Mouse (Mus musculus): ENCODE data around the gene Hmgn2. TPM values are rescaled to one million over a fixed set of nuclear protein-coding genes. Genes with fewer than 3 reads are reported as not detected.
"Not testable (repeated sequence)": the region's sequence is repeated elsewhere in the genome, so short reads cannot be mapped to it uniquely, and the experiment has no call there.

Gene Hmgn2
- polyA plus RNA-seq, 1 experiment from 2014 or later, result 2,070 TPM

GRCm38 (mm10) chr4:134001710-134002109 lies 33.3 kb upstream of the Hmgn2 start:
- no peak for ATAC-seq (replicated peaks)
- Histone ChIP-seq H3K27me3 (no peaks in the 10 kb centered on the region), H3K9ac (replicated peaks) (no peak overlapping the region), H3K27ac (replicated peaks) (no peak overlapping the region), H3K4me2 (replicated peaks) (no peak overlapping the region), H3K4me1 (peaks cover 21% of the 10 kb centered on the region), H3K4me3 (no peak overlapping the region), H3K36me3 (no peaks in the 10 kb centered on the region; the same call in 1 of the 2 replicates), H3K9me3 (no peaks in the 10 kb centered on the region)
- WGBS, result 51% methylated on average over 10 of the region's 10 CpGs

DNA sequence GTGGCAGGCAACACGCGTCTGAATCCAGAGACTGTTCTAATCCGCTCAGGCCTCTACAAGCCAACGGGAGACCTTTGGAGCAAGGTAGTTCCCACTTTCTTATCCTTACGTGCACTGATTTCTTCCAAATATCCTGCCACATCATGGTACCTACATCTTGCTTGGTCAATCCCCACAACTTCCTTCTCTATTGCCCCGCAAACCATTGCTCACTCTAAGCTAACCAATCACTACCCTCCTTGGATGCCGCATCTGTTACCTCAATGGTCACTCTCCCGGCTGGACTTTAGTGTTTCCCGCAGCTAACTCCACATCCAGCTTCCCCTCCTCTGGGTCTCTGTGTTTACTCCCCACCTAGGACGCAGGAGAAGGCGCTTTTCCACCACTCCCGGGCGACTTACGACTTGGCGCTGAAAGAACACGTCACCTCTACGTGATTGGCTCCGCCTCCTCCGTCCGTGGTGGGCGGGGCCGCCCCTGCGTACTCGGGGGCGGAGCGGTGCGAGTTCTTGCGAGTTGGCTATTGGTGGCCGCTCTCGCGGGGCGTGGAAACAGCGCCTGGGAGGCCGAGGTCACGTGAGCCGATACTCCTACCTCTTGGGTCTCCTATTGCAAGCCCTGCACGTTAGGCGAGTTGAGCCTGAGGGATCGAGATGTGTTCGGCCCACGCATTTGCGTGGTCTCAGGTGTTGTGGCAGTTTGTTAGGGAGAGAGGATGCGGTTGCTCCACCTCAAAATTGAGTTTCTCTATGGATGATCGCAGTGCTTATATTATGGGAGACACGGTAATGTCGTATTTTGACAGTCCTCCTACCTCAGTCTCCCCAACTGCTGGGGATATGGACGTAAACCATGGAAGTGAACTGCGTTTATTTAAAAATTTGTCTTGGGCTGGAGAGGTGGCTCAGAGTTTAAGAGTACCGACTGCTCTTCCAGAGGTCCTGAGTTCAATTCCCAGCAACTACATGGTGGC lies 32.3 kb upstream of the Hmgn2 start, which contains the start of gene Dhdds:
TSS of gene Dhdds (minus strand) at position 453 of the 973 bp plus-strand sequence.
- Histone ChIP-seq H3K4me1 (peaks cover 21% of the 10 kb centered on the region), H3K9ac (replicated peaks) (peak within 1 kb of the TSS; percentile 61), H3K27me3 (no peaks in the 10 kb centered on the region), H3K4me3 (peak within 1 kb of the TSS; percentile 75), H3K4me2 (replicated peaks) (peak within 1 kb of the TSS; percentile 74), H3K9me3 (no peaks in the 10 kb centered on the region), H3K27ac (replicated peaks) (peak within 1 kb of the TSS; percentile 66), H3K36me3 (peaks cover 8% of the 10 kb centered on the region; the same call in 1 of the 2 replicates)
- ATAC-seq (replicated peaks), result peak; percentile 98
- WGBS, result 2% methylated on average over 49 of the region's 49 CpGs

GRCm38 (mm10) chr4:133994697-133995096 lies 26.2 kb upstream of the Hmgn2 start:
- ATAC-seq (replicated peaks), result no peak
- 96% methylated on average over 8 of the region's 8 CpGs for WGBS
- H3K36me3 ChIP-seq, result peaks cover 61% of the 10 kb centered on the region

GRCm38 (mm10) chr4:133991087-133991660 lies 22.7 kb upstream of the Hmgn2 start:
- Histone ChIP-seq H3K4me3 (no peak overlapping the region), H3K36me3 (peaks cover 78% of the 10 kb centered on the region), H3K27ac (replicated peaks) (no peak overlapping the region), H3K9ac (replicated peaks) (no peak overlapping the region), H3K27me3 (no peaks in the 10 kb centered on the region), H3K9me3 (no peaks in the 10 kb centered on the region), H3K4me1 (no peaks in the 10 kb centered on the region), H3K4me2 (replicated peaks) (no peak overlapping the region)
- WGBS, result 91% methylated on average over 13 of the region's 13 CpGs
- no peak for ATAC-seq (replicated peaks)

More at GRCm38 (mm10) chr4:133994697-133995096, 26.2 kb upstream of the Hmgn2 start:
- Histone ChIP-seq H3K4me3 (no peak overlapping the region), H3K9me3 (no peaks in the 10 kb centered on the region), H3K27me3 (no peaks in the 10 kb centered on the region), H3K9ac (replicated peaks) (no peak overlapping the region), H3K4me1 (peaks cover 10% of the 10 kb centered on the region), H3K4me2 (replicated peaks) (no peak overlapping the region), H3K27ac (replicated peaks) (no peak overlapping the region)

DNA sequence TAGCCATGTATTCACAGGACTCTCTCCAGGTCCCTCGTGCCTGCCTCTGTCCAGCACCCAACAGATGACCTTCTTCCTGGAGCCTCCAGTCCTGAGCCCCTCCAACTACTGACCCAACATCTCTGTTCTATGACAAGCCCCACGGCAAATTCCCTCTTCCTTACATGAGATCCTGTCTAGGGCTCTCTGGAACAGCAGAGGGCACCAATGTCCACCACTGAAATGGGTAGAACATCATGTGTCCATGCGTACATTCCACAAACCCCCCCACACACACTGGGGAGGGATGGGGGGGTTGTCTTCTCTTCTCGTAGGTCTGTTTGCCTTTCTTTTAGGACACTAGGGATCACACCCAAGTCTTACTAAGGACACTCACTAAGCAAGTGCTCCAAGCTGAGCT lies 21.6 kb upstream of the Hmgn2 start:
- no peak for ATAC-seq (replicated peaks)
- peaks cover 72% of the 10 kb centered on the region for H3K36me3 ChIP-seq
- 59% methylated on average over 4 of the region's 4 CpGs for WGBS
- no peak overlapping the region for H3K27ac ChIP-seq (replicated peaks)
- H3K4me2 ChIP-seq (replicated peaks), result no peak overlapping the region
- H3K4me3 ChIP-seq, result no peak overlapping the region
- no peak overlapping the region for H3K9ac ChIP-seq (replicated peaks)
- no peaks in the 10 kb centered on the region for H3K9me3 ChIP-seq
- H3K27me3 ChIP-seq, result no peaks in the 10 kb centered on the region
- no peaks in the 10 kb centered on the region for H3K4me1 ChIP-seq

DNA sequence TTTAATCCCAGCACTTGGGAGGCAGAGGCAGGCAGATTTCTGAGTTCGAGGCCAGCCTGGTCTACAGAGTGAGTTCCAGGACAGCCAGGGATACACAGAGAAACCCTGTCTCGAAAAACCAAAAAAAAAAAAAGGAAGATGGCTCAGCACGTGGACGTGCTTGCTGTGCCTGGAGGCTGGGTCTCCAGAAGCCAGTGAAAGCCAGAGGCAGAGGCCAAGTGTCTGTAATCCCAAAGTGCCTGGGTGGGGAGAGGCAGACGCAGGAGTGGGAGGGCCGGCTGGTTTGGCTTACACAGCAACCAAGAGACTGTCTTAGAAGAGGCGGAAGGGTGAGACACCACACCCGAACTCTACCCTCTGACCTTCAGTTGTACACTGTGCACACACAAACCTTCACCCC lies 19.8 kb upstream of the Hmgn2 start:
- H3K4me1 ChIP-seq; ATAC-seq (replicated peaks); H3K4me3 ChIP-seq; H3K9me3 ChIP-seq; H3K4me2 ChIP-seq (replicated peaks); H3K27ac ChIP-seq (replicated peaks); H3K9ac ChIP-seq (replicated peaks); H3K27me3 ChIP-seq: not testable (repeated sequence)
- WGBS, result 95% methylated on average over 8 of the region's 8 CpGs
- H3K36me3 ChIP-seq, result peaks cover 59% of the 10 kb centered on the region

- Histone ChIP-seq H3K4me3 (no peak overlapping the region), H3K9me3 (no peaks in the 10 kb centered on the region), H3K4me2 (replicated peaks) (no peak overlapping the region), H3K27ac (replicated peaks) (no peak overlapping the region), H3K4me1 (no peaks in the 10 kb centered on the region), H3K27me3 (no peaks in the 10 kb centered on the region), H3K9ac (replicated peaks) (no peak overlapping the region), H3K36me3 (peaks cover 39% of the 10 kb centered on the region)
- WGBS, result 78% methylated on average over 13 of the region's 13 CpGs
- no peak for ATAC-seq (replicated peaks)
Observed at GRCm38 (mm10) chr4:133982936-133983335, 14.5 kb upstream of the Hmgn2 start.

GRCm38 (mm10) chr4:133980496-133980895 lies 12.0 kb upstream of the Hmgn2 start:
- ATAC-seq (replicated peaks), result no peak
- H3K9me3 ChIP-seq, result no peaks in the 10 kb centered on the region
- peaks cover 29% of the 10 kb centered on the region for H3K36me3 ChIP-seq
- H3K4me3 ChIP-seq, result no peak overlapping the region
- no peaks in the 10 kb centered on the region for H3K27me3 ChIP-seq
- 94% methylated on average over 5 of the region's 5 CpGs for WGBS
- no peak overlapping the region for H3K4me2 ChIP-seq (replicated peaks)
- no peak overlapping the region for H3K27ac ChIP-seq (replicated peaks)
- no peaks in the 10 kb centered on the region for H3K4me1 ChIP-seq
- H3K9ac ChIP-seq (replicated peaks), result no peak overlapping the region

- peaks cover 25% of the 10 kb centered on the region; the same call in 1 of the 2 replicates for H3K36me3 ChIP-seq
- H3K27ac ChIP-seq (replicated peaks), result no peak overlapping the region
- H3K4me1 ChIP-seq, result no peaks in the 10 kb centered on the region
- H3K4me3 ChIP-seq, result no peak overlapping the region
- ATAC-seq (replicated peaks), result no peak
- H3K27me3 ChIP-seq, result no peaks in the 10 kb centered on the region
- H3K9me3 ChIP-seq, result no peaks in the 10 kb centered on the region
- 94% methylated on average over 10 of the region's 10 CpGs for WGBS
- H3K9ac ChIP-seq (replicated peaks), result no peak overlapping the region
- H3K4me2 ChIP-seq (replicated peaks), result no peak overlapping the region
Observed at GRCm38 (mm10) chr4:133978021-133978711, 9.7 kb upstream of the Hmgn2 start.

GRCm38 (mm10) chr4:133971741-133972140 lies 3.3 kb upstream of the Hmgn2 start:
- Histone ChIP-seq H3K27me3 (no peaks in the 10 kb centered on the region), H3K27ac (replicated peaks) (peak overlapping the region; percentile 100)
- WGBS, result 52% methylated on average over 8 of the region's 8 CpGs

DNA sequence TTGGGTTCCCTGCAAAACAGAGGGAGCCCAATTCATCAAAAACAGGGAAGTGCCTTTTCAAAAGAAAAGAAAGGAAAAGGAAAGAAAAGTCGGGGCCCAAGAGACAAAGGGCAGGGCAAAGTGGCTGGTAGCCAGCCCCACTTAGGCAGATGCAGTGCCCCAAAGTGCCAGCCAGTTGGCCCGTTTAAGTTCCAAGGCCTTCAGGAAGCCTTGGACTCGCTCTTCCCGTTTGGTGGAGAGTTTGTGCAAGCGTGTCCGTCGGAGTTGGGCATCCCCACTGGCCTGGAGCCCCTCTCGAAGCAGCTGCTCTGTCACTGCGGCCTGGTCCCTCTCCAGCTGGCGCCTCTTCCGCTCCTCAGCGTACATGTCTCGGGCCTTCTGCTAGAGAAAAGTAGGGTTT lies 2.4 kb upstream of the Hmgn2 start:
- ATAC-seq (replicated peaks), result no peak
- Histone ChIP-seq H3K9ac (replicated peaks) (no peak overlapping the region), H3K4me2 (replicated peaks) (no peak overlapping the region), H3K36me3 (peaks cover 10% of the 10 kb centered on the region), H3K27me3 (no peaks in the 10 kb centered on the region), H3K9me3 (no peaks in the 10 kb centered on the region), H3K27ac (replicated peaks) (peak overlapping the region; percentile 100), H3K4me3 (no peak overlapping the region), H3K4me1 (peaks cover 48% of the 10 kb centered on the region)
- WGBS, result 39% methylated on average over 13 of the region's 13 CpGs

More at GRCm38 (mm10) chr4:133971741-133972140, 3.3 kb upstream of the Hmgn2 start:
- no peak for ATAC-seq (replicated peaks)
- Histone ChIP-seq H3K4me1 (peaks cover 40% of the 10 kb centered on the region), H3K36me3 (peaks cover 7% of the 10 kb centered on the region; the same call in 1 of the 2 replicates), H3K4me2 (replicated peaks) (no peak overlapping the region), H3K9me3 (no peaks in the 10 kb centered on the region), H3K4me3 (no peak overlapping the region), H3K9ac (replicated peaks) (no peak overlapping the region)

DNA sequence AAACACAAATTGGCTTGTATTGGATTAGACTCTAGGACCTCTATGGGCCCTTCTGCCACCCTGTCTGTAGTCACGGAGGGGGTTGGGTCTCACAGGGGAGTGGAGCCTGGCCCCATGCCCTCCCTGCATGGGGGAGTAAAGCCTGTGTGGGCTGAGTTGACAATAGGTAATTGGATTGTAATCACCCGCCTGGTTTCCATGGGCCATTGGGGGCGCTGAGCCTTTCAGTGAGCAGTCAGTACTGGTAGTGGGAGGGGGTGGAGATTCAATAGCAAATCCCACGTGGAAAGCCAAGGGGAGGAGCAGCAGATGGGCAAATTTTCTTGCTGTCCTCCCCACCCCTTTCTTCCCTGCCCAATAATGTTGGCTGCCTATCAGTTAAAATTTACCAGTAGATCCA lies 1.7 kb upstream of the Hmgn2 start:
- H3K27ac ChIP-seq (replicated peaks), result peak overlapping the region; percentile 100
- no peak overlapping the region for H3K4me2 ChIP-seq (replicated peaks)
- ATAC-seq (replicated peaks), result peak; percentile 20
- peaks cover 54% of the 10 kb centered on the region for H3K4me1 ChIP-seq
- H3K9ac ChIP-seq (replicated peaks), result no peak overlapping the region
- 1% methylated on average over 4 of the region's 4 CpGs for WGBS
- no peak overlapping the region for H3K4me3 ChIP-seq
- no peaks in the 10 kb centered on the region for H3K27me3 ChIP-seq
- no peaks in the 10 kb centered on the region for H3K9me3 ChIP-seq
- H3K36me3 ChIP-seq, result peaks cover 13% of the 10 kb centered on the region
